In genomic region chr1:160408302-160408897, GRCm38 (mm10) we compare ENCODE assay signal across 12 mouse cellular contexts.
DNase-seq lines count a peak whose midpoint lies in the region; ATAC-seq and TF ChIP-seq lines count a peak whose summit lies in the region.
"Had no signal": no experiment of that assay in that cellular context is flagged by ENCODE, and none has a peak within 500 bp of the region (broad histone marks: within the 10 kb centered on the region; RNA-seq: fewer than 3 reads in every experiment).

No protein-coding gene starts in this region.

- H3K4me3 ChIP-seq in kidney, postnatal 0 days (replicated peaks; ENCODE audit: low read depth, low read length) = no peak overlapping the region
- no peak overlapping the region for H3K4me3 ChIP-seq in limb, embryonic 10.5 days
- H3K4me3 ChIP-seq: neural tube, embryonic 12.5 days had no signal

- in situ Hi-C loops in Patski (cut with MboI; ENCODE audit: low pct_unique_long_range_greater_than_20kb) = loop anchor here (5.0 to 25.0 kb wide), 3 partner anchors 154 to 529 kb away; no protein-coding TSS in a partner anchor

- H3K27ac ChIP-seq in kidney, postnatal 0 days = no peak overlapping the region
- H3K27ac ChIP-seq in limb, embryonic 10.5 days = peak overlapping the region; percentile 36; the same call in 1 of the 2 replicates
- H3K27ac ChIP-seq: hindbrain, embryonic 14.5 days; neural tube, embryonic 12.5 days had no signal

- peak; percentile 39; the same call in 1 of the 2 replicates for TF ChIP-seq CTCF in kidney, postnatal 0 days (IDR thresholded peaks at IDR 0.05; ENCODE audit: low read depth)
- TF ChIP-seq CTCF in Patski (IDR thresholded peaks at IDR 0.05) = peak; percentile 21

- no peak for ATAC-seq in kidney, postnatal 0 days (replicated peaks; ENCODE audit: low FRiP score, low read depth)
- ATAC-seq in Patski = no peak

- H3K4me1 ChIP-seq in kidney, postnatal 0 days (replicated peaks; ENCODE audit: insufficient read depth, low read length) = no peaks in the 10 kb centered on the region
- peaks cover 24% of the 10 kb centered on the region for H3K4me1 ChIP-seq in limb, embryonic 10.5 days
- H3K4me1 ChIP-seq: neural tube, embryonic 12.5 days had no signal

- peak; percentile 72 for DNase-seq in kidney, postnatal 0 days (ENCODE audit: low spot score)
- DNase-seq in kidney, postnatal 25 days = no peak
- DNase-seq in 416B (ENCODE audit: low read depth) (peak; percentile 14), Patski (ENCODE audit: low read depth, low spot score) (no peak)
- DNase-seq in limb, embryonic 10.5 days (ENCODE audit: low spot score) = no peak
- DNase-seq in cerebellum, postnatal 14 days = no peak
- DNase-seq in cerebellum, postnatal 25 days = no peak
- no peak for DNase-seq in Muller cell, postnatal 12 days (ENCODE audit: inconsistent ontology term)
- DNase-seq: cerebellum, postnatal 10 days; midbrain, embryonic 14.5 days had no signal

- H3K9me3 ChIP-seq in kidney, postnatal 0 days (replicated peaks; ENCODE audit: low read length) = no peaks in the 10 kb centered on the region
- no peaks in the 10 kb centered on the region for H3K9me3 ChIP-seq in limb, embryonic 10.5 days (replicated peaks)
- H3K9me3 ChIP-seq: neural tube, embryonic 12.5 days had no signal

- no peaks in the 10 kb centered on the region for H3K36me3 ChIP-seq in kidney, postnatal 0 days (ENCODE audit: insufficient read depth, low read length)
- no peaks in the 10 kb centered on the region for H3K36me3 ChIP-seq in limb, embryonic 10.5 days
- H3K36me3 ChIP-seq: neural tube, embryonic 12.5 days had no signal

- CTCF ChIA-PET in Patski (lab: Charles Lee) = interaction anchor here (2.6 kb wide), 1 partner anchor 308 kb away, joined by 8 read pairs; no protein-coding TSS in a partner anchor

- WGBS in kidney, postnatal 0 days = 23% methylated on average over 4 of the region's 4 CpGs
- WGBS in limb, embryonic 10.5 days = 42% methylated on average over 4 of the region's 4 CpGs

- H3K4me2 ChIP-seq in kidney, postnatal 0 days (ENCODE audit: low read length) = no peak overlapping the region
- H3K4me2 ChIP-seq: hindbrain, embryonic 14.5 days; neural tube, embryonic 12.5 days had no signal

- H3K9ac ChIP-seq in kidney, postnatal 0 days (ENCODE audit: low read depth, low read length) = no peak overlapping the region
- H3K9ac ChIP-seq: hindbrain, embryonic 14.5 days; neural tube, embryonic 12.5 days had no signal

- no peaks in the 10 kb centered on the region for H3K27me3 ChIP-seq in kidney, postnatal 0 days (ENCODE audit: insufficient read depth, low read length)
- no peaks in the 10 kb centered on the region for H3K27me3 ChIP-seq in Patski
- no peaks in the 10 kb centered on the region for H3K27me3 ChIP-seq in limb, embryonic 10.5 days (ENCODE audit: low read depth, poor library complexity, severe bottlenecking)
- H3K27me3 ChIP-seq: neural tube, embryonic 12.5 days had no signal

- POLR2A ChIA-PET in Patski (lab: Charles Lee) = no interaction called here

Comparison
In these comparisons a context has a peak if more than half of its experiments do, and no peak if none do; other contexts are left out.
1. DNase-seq: peak in kidney, postnatal 0 days (single experiment) and 416B (single experiment); none in kidney, postnatal 25 days (0 of 2), Patski (single experiment), limb, embryonic 10.5 days (single experiment), cerebellum, postnatal 14 days (0 of 2), cerebellum, postnatal 25 days (0 of 2) and Muller cell, postnatal 12 days (single experiment).